Mouse (Mus musculus): ENCODE data around the gene Best3.
"Not testable (repeated sequence)": the region's sequence is repeated elsewhere in the genome, so short reads cannot be mapped to it uniquely, and the experiment has no call there.

Gene Best3

GRCm38 (mm10) chr10:117025776-117026175, 39.7 kb downstream of the Best3 start:
- DNase-seq (ENCODE audit: low read depth, low spot score), result not testable (repeated sequence)

DNA sequence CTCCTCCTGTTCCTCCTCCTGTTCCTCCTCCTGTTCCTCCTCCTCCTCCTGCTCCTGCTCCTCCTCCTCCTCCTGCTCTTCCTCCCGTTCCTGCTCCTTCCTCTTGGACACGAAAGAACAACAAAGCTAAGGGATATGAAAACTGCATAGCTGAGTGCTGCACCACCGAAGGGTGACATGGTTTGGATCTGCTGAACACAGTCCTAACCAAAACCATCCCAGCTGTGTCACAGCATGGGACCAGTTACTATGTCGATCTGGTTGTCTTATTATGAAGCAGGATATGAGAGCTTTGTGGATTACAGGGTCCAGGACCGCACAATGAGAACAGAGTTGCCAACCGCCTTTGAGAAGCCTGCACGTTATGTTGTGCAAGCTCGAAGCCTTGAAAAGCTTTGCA, 40.1 kb downstream of the Best3 start:
- no peak for DNase-seq (ENCODE audit: low read depth, low spot score)

DNA sequence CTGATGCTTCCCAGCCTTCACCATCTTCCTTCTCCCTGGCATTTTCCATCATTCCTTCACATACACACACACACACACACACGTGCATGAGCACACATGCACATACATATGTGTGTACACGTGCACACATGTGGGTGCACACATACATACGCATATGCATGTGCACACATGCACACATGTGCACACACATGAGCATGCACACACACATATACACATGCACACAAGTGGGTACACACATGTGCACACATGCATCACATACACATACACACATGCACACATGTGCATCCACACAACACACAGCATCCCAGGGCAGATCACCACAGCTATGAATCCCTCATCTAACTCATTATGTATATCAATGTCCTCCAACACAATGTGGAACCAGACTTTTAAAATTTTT, 45.0 kb downstream of the Best3 start:
- DNase-seq (ENCODE audit: low read depth, low spot score), result no peak

- DNase-seq (ENCODE audit: low read depth, low spot score), result peak; percentile 86
Observed at GRCm38 (mm10) chr10:117033785-117034184, 47.7 kb downstream of the Best3 start.

- no peak for DNase-seq (ENCODE audit: low read depth, low spot score)
Observed at GRCm38 (mm10) chr10:117040355-117040754, 54.2 kb downstream of the Best3 start.

DNA sequence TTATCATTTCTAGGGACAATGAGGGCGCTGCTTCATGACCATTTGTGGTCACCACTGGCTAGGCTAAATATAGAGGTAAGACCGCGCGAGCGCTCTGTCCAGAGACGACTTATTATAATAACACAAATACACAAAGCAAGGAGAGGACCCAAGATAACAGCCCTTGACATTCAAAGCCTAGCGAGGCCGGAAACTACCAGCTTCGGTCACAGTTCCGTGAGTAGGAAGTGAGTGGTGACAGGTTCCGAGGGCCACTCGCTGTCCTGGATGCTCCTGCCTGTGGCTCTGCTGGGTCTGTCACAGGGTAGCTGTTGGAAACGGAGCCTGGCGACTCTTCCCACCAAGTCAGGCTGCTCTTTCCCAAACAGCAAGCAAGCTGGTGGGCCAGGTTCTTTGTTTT, 56.2 kb downstream of the Best3 start:
- DNase-seq (ENCODE audit: low read depth, low spot score), result no peak

DNA sequence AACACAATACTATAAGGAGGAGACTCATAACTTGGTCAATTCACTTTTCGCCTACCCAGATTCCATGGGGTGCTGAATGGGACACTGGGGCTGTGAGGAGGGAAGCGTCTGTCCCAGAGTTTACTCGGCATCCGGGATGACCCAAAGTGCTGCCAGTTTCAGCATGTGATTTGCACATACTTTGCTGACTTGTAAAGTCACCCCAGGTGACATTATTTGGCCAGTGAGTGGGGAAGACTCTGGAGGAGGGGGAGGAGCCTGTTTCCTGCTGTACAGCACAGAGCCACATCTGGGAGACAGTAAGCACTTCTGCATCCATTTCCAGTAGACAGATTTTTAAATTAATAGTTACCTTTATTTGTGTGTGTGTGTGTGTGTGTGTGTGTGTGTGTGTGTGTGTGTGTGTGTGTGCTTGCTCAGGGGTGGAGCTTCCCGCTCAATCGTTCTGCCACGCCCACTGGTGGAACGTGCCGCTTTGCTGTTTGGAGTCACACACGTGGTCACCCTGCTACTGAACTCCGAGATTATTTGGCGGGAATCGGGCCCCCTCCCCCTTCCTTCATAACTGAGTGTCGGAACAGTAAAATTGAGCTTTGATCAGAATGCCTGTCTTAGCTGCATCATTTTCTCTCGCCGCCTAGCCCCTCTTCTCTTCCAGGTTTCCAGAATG, 57.5 kb downstream of the Best3 start:
- not testable (repeated sequence) for DNase-seq (ENCODE audit: low read depth, low spot score)

DNA sequence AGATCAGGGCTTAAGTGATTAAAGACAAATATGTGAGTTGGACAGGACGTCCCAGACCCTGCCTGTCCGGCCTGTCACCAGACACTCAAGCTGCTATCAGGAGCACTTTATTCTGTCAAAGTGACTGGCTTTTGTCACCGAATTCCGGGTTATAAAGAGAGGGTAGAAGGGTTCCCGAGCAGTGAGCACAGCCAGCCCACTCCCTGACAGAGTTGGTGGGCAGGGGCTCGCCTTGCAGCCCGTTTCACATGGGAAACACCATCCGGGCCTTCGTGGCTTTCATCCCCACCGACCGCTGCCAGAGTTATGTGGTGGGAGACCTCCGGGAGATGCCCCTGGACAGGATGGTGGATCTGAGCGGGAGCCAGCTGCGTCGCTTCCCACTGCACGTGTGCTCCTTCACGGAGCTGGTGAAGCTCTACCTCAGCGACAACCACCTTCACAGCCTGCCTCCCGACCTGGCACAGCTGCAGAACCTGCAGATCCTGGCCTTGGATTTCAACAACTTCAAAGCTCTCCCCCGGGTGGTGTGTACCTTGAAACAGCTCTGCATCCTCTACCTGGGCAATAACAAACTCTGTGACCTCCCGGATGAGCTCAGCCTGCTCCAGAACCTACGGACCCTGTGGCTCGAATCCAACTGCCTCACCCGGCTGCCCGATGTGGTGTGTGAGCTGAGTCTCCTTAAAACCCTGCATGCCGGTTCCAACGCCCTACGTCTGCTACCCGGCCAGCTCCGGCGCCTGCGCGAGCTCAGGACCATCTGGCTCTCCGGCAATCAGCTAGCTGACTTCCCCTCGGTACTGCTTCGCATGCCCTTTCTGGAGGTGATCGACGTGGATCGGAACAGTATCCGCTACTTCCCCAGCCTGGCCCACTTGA, 59.3 kb downstream of the Best3 start, which contains the start of gene Lrrc10:
Gene Lrrc10 (plus strand): TSS at position 167 of the 882 bp plus-strand sequence.
- DNase-seq (ENCODE audit: low read depth, low spot score), result no peak

- no peak for DNase-seq (ENCODE audit: low read depth, low spot score)
Observed at GRCm38 (mm10) chr10:117049253-117049652, 63.1 kb downstream of the Best3 start.

DNA sequence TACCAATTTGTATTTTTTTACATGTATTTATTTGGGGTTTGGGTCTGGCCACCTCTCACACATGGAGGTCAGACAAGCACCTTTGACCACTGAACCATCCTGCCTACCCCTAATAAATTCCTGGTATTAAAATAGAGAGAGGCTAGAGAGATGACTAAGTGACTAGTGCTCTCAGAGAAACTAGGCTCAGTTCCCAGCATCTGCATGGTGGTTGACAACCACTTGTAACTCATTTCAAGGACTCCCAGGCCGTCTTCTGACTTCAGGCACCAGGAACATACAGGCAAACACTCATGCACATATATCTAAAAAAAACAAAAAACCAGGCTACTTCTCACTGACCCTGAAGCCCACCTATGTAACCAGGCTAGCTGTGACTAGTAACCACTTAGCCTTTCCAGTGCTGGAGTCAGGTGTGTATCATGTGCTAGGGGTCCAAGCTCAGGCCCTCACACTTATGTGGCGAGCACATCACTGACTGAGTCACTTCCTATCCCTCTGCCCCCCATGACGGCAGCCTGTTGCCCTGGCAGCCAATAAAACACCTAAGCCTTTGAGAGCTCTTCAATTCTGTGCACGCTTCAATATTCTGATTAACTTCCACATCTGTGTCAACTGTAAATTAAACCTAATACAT, 64.0 kb downstream of the Best3 start:
- DNase-seq (ENCODE audit: low read depth, low spot score), result no peak

DNA sequence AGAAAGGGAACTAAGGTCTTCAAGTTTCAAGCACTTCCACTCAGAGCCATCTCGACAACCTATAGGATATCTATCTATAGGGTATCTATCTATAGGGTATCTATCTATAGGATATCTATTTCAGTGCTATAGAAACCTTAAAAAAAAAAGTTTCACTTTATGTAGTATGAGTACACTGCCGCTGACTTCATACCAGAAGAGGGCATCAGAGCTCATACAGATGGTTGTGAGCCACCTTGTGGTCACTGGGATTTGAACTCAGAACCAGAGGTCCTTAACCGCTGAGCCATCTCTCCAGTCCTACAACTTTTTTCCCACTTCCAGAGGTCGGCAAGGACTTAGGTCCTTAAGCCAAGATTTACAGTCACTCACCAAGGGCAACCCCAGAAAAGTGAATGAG, 69.6 kb downstream of the Best3 start:
- no peak for DNase-seq (ENCODE audit: low read depth, low spot score)

DNA sequence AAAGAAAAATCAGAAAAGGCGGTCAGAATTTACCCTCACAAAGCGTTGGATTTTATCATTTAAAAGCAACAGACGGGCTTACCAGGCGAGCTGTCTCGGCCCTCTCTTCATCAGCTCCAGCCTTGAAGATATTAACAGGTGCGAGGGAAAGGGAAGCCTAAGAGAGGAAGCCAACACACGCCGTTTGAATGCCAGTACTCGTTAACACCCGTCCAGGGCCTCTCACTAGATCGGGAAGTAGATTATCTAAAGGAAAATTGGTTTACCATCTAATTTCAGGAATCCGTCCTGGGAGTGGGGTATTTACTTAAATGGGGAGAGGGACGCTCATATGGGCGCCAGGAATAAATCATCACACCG, 76.8 kb downstream of the Best3 start:
- no peak for DNase-seq (ENCODE audit: low read depth, low spot score)

DNA sequence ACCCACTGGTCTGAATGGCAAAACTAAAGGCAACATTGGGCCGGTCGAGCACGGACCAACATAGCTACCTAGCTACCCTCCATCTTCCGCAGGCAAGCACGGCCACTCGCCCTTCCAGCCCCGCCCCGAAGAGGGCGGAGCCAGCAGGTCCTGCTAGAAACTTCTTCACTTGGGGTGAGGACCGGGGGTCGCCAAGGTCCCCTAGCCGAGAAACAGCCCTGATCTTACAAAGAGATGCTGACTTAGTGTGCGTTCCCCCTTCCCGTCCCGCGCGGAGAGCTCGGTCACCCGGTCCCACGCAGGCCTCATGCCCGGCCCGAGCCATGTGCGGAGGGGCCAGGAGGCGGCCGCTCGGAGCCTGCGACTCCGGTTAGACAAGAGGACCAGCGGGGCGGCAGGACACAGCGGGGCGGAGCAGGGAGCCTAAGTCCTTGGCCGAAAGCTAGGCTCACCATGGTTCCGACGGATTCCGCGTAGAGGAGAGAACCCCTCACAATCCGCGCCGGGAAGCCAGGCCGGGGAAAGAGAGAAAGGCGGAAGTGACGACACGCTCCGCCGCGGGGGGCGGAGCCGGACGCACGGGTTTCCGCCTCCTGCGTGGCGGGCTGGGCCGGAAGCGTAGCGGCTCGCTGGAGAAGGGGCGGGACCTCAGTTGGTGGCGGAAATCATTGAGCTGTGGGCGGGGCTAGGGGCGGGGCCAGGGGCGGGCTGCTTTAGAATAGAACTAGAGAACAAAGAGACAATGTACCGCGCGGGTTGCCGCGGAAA, 77.3 kb downstream of the Best3 start, which contains the start of gene Cct2:
Gene Cct2 (minus strand): TSS at position 561 of the 768 bp plus-strand sequence.
- peak; percentile 91 for DNase-seq (ENCODE audit: low read depth, low spot score)

- no peak for DNase-seq (ENCODE audit: low read depth, low spot score)
Observed at GRCm38 (mm10) chr10:117064076-117064475, 78.0 kb downstream of the Best3 start.

- DNase-seq (ENCODE audit: low read depth, low spot score), result no peak
Observed at GRCm38 (mm10) chr10:117069109-117069508, 83.0 kb downstream of the Best3 start.

- no peak for DNase-seq (ENCODE audit: low read depth, low spot score)
Observed at GRCm38 (mm10) chr10:117072191-117072888, 86.2 kb downstream of the Best3 start.

- no peak for DNase-seq (ENCODE audit: low read depth, low spot score)
Observed at GRCm38 (mm10) chr10:117073176-117073575, 87.1 kb downstream of the Best3 start.

Data from skeletal muscle tissue, adult 2 months (tissue).